In the genomic region with DNA sequence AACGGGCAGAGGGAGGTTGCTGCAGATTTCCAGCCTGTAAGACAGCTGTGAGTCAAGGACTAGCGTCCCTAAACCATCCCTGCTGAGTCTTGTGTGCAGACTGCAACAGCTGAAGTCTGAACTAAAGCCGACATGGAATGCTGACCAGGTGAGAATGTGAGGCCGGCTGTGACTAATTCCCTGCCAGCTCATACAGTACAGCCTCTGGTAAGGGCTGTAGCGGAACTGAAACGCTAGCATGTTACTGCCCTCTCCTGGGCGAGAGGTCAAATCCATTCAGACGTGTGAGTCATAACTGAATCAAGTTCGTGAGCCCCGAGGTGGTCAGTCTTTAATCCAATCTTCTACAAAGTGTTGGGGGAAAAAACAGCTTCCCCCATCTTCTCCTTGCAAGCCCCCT, we compare ENCODE assay signal across 8 mouse cellular contexts. TPM values are rescaled to one million over a fixed set of nuclear protein-coding genes. Genes with fewer than 3 reads are reported as not detected.
DNase-seq lines count a peak whose midpoint lies in the region; ATAC-seq and TF ChIP-seq lines count a peak whose summit lies in the region.

No protein-coding gene starts in this region.

- no peak overlapping the region for H3K9ac ChIP-seq in heart, embryonic 11.5 days (ENCODE audit: low read depth, low read length)
- no peak overlapping the region for H3K9ac ChIP-seq in forebrain, embryonic 15.5 days (replicated peaks)
- H3K9ac ChIP-seq in midbrain, postnatal 0 days (replicated peaks; ENCODE audit: low read length, poor library complexity, severe bottlenecking), result no peak overlapping the region

- H3K4me2 ChIP-seq in heart, embryonic 11.5 days, result no peak overlapping the region
- H3K4me2 ChIP-seq in forebrain, embryonic 15.5 days (replicated peaks), result no peak overlapping the region
- no peak overlapping the region for H3K4me2 ChIP-seq in midbrain, postnatal 0 days (ENCODE audit: low read depth, low read length, poor library complexity, severe bottlenecking)

- no peak overlapping the region for H3K4me3 ChIP-seq in heart, embryonic 11.5 days (ENCODE audit: low read depth, low read length)
- H3K4me3 ChIP-seq in forebrain, embryonic 15.5 days, result no peak overlapping the region
- H3K4me3 ChIP-seq in midbrain, postnatal 0 days (ENCODE audit: low read depth, low read length), result no peak overlapping the region

- no peaks in the 10 kb centered on the region for H3K9me3 ChIP-seq in heart, embryonic 11.5 days (replicated peaks; ENCODE audit: control insufficient read depth, low read length)
- no peaks in the 10 kb centered on the region for H3K9me3 ChIP-seq in forebrain, embryonic 15.5 days
- no peaks in the 10 kb centered on the region for H3K9me3 ChIP-seq in midbrain, postnatal 0 days (ENCODE audit: low read length)

- ATAC-seq in heart, embryonic 11.5 days (replicated peaks; ENCODE audit: insufficient number of reproducible peaks, low FRiP score, low TSS enrichment), result 0 out of 2 replicates have a peak, but pooled peaks have one; percentile 46
- ATAC-seq in forebrain, embryonic 15.5 days (replicated peaks), result 0 out of 2 replicates have a peak, but pooled peaks have one; percentile 23
- ATAC-seq in midbrain, postnatal 0 days (ENCODE audit: low FRiP score), result no peak
- ATAC-seq in megakaryocyte-erythroid progenitor cell, adult 5-6 weeks (replicated peaks; ENCODE audit: low FRiP score, low TSS enrichment, poor library complexity, severe bottlenecking), result no peak

- H3K27me3 ChIP-seq in heart, embryonic 11.5 days (ENCODE audit: control insufficient read depth, insufficient read depth, low read length), result no peaks in the 10 kb centered on the region
- no peaks in the 10 kb centered on the region for H3K27me3 ChIP-seq in forebrain, embryonic 15.5 days
- no peaks in the 10 kb centered on the region for H3K27me3 ChIP-seq in midbrain, postnatal 0 days (ENCODE audit: insufficient read depth, low read length)

- 25% methylated on average over 10 of the region's 10 CpGs for WGBS in heart, embryonic 11.5 days (ENCODE audit: insufficient replicate concordance)
- 35% methylated on average over 10 of the region's 10 CpGs for WGBS in forebrain, embryonic 15.5 days
- 23% methylated on average over 10 of the region's 10 CpGs for WGBS in midbrain, postnatal 0 days

- H3K4me1 ChIP-seq in heart, embryonic 11.5 days (ENCODE audit: control insufficient read depth, insufficient read depth, low read length), result no peaks in the 10 kb centered on the region
- no peaks in the 10 kb centered on the region for H3K4me1 ChIP-seq in forebrain, embryonic 15.5 days
- H3K4me1 ChIP-seq in midbrain, postnatal 0 days (ENCODE audit: insufficient read depth, low read length), result no peaks in the 10 kb centered on the region

- peak; percentile 67 for TF ChIP-seq CTCF in midbrain, postnatal 0 days (IDR thresholded peaks at IDR 0.05)

- intact Hi-C loops in left cerebral cortex, postnatal 36 days (cut with DNase I), result no loop called here

- no peaks in the 10 kb centered on the region for H3K36me3 ChIP-seq in heart, embryonic 11.5 days (ENCODE audit: control insufficient read depth, insufficient read depth, low read length)
- no peaks in the 10 kb centered on the region for H3K36me3 ChIP-seq in forebrain, embryonic 15.5 days
- no peaks in the 10 kb centered on the region for H3K36me3 ChIP-seq in midbrain, postnatal 0 days (ENCODE audit: insufficient read depth, low read length)

- H3K27ac ChIP-seq in heart, embryonic 11.5 days (ENCODE audit: low read depth, low read length), result no peak overlapping the region
- no peak overlapping the region for H3K27ac ChIP-seq in forebrain, embryonic 15.5 days (replicated peaks)
- H3K27ac ChIP-seq in midbrain, postnatal 0 days (ENCODE audit: low read depth, low read length), result no peak overlapping the region

- DNase-seq in heart, adult 8-10 months (ENCODE audit: low spot score), result no peak
- peak; percentile 21 to 26 for DNase-seq in cerebellum, adult 18-20 months
- peak; percentile 59 to 72 for DNase-seq in kidney, postnatal 4 days
- DNase-seq in midbrain, postnatal 0 days (ENCODE audit: low spot score), result peak; percentile 68
- DNase-seq in left cerebral cortex, postnatal 36 days (ENCODE audit: low spot score in 2 of 2), result no peak

RNA-seq across cellular contexts. Expression of gene Grin2b, which starts 42.9 kb away (rescaled TPM):
- 0.04 and 0.08 TPM in 2 replicates for polyA plus RNA-seq in heart, embryonic 11.5 days (2014; fragmentation: Nextera tagmentation; extraction: Ambion mirVana)
- total RNA-seq in heart, adult 8-10 months (2022), result under 1 TPM in 3 of 4 experiments, not detected in 1; under 0.01 to 0.03 (median 0.03) TPM
- polyA plus RNA-seq in forebrain, embryonic 15.5 days (2015; fragmentation: Nextera tagmentation; extraction: Ambion mirVana), result 88.2 and 92.1 TPM in 2 replicates
- total RNA-seq in midbrain, postnatal 0 days (2014; rRNA removed), result 64.1 and 71.6 TPM in 2 replicates
- polyA plus RNA-seq in midbrain, postnatal 0 days (2015; fragmentation: Nextera tagmentation; extraction: Ambion mirVana), result 73.3 and 76.4 TPM in 2 replicates
- total RNA-seq in megakaryocyte-erythroid progenitor cell, adult 5-6 weeks (2014; fragmentation: Nextera tagmentation), result not detected in 2 replicates
- total RNA-seq in megakaryocyte-erythroid progenitor cell, adult 5-6 weeks (2017), result not detected in 2 replicates
- total RNA-seq in left cerebral cortex, postnatal 36 days (2021), result 100 to 1,000 TPM; 248 to 335 TPM

Comparison
In these comparisons a context has a peak if more than half of its experiments do, and no peak if none do; other contexts are left out.
1. ATAC-seq: peak in heart, embryonic 11.5 days (single experiment) and forebrain, embryonic 15.5 days (single experiment); none in midbrain, postnatal 0 days (single experiment) and megakaryocyte-erythroid progenitor cell, adult 5-6 weeks (single experiment).
2. DNase-seq: peak in cerebellum, adult 18-20 months (2 of 2), kidney, postnatal 4 days (2 of 2) and midbrain, postnatal 0 days (single experiment); none in heart, adult 8-10 months (single experiment) and left cerebral cortex, postnatal 36 days (0 of 2).
3. RNA of gene Grin2b, which starts 42.9 kb away (total RNA-seq): 248 to 335 TPM in left cerebral cortex, postnatal 36 days and 64.1 to 71.6 TPM in midbrain, postnatal 0 days; under 0.01 to 0.03 TPM in heart, adult 8-10 months and not detected in megakaryocyte-erythroid progenitor cell, adult 5-6 weeks; every median in the first group is over 10 times any median in the second.